Mouse (Mus musculus) MEL (cell line): ENCODE results near the gene Lmnb2.

Source experiments
- CTCF ChIP-seq, 3 experiments: IDR thresholded peaks in 2 of 3; conservative IDR thresholded peaks in 1 of 3; 2 replicates each; pipeline ENCODE4 v1.5.1; 2011 to 2012; ENCODE audit warnings: low read length in 3 of 3, low read depth in 2 of 3, mild to moderate bottlenecking in 2 of 3, improper control_type of control experiment in 1 of 3, inconsistent platforms in 1 of 3, mixed read lengths in 1 of 3, moderate library complexity in 1 of 3; ENCODE audit not compliant: control insufficient read depth in 1 of 3, insufficient read depth in 1 of 3, poor library complexity in 1 of 3, severe bottlenecking in 1 of 3
- ETS1 ChIP-seq: IDR thresholded peaks from 2 replicates; pipeline ENCODE4 v1.6.1; 2012; ENCODE audit warnings: low read depth, mild to moderate bottlenecking, inconsistent platforms, low read length, improper control_type of control experiment, moderate library complexity
- GATA1 ChIP-seq: IDR thresholded peaks from 2 replicates; pipeline ENCODE4 v1.6.1; 2011; ENCODE audit warnings: low read depth, low read length, improper control_type of control experiment
- MEF2A ChIP-seq: IDR thresholded peaks from 2 replicates; pipeline ENCODE4 v1.6.1; 2014; ENCODE audit warnings: low read depth, mild to moderate bottlenecking, inconsistent platforms, low read length, improper control_type of control experiment; ENCODE audit not compliant: poor library complexity, insufficient replicate concordance, severe bottlenecking; ENCODE audit errors: extremely low read depth
- MYC ChIP-seq: IDR thresholded peaks from 2 replicates; pipeline ENCODE4 v1.6.1; 2011; ENCODE audit warnings: low read depth, mild to moderate bottlenecking, low read length, improper control_type of control experiment, moderate library complexity
- POLR2A ChIP-seq, 2 experiments: IDR thresholded peaks; 2 replicates each; pipeline ENCODE4 v1.6.1; 2011 to 2012; ENCODE audit warnings: low read length in 2 of 2, mild to moderate bottlenecking in 2 of 2, control low read depth in 1 of 2, improper control_type of control experiment in 1 of 2, low read depth in 1 of 2, moderate library complexity in 1 of 2; ENCODE audit not compliant: control insufficient read depth in 1 of 2, insufficient read depth in 1 of 2, poor library complexity in 1 of 2

DNA sequence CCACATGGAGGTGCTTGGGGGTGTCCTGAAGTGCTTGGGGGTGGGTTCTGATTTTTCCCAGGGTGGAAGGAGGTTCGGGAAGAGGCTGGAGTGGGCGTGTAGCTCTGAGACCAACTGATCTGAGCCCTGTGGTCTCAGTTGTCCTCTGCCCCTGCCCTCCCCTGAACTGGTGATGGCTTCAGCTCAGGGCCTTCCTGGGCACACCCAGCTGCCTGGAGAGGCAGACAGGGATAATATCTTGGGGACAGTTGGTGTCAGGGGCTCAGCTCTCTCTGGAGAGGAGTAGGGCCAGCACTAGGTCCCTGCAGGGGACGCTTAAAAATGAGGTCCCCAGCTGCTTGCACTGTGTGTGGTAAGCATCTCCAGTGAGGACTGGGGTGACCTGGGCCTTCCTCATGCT, 60.2 kb downstream of the Lmnb2 start:
- TF ChIP-seq MYC (no peak), GATA1 (no peak), POLR2A (IDR thresholded peaks at IDR 0.05; ENCODE audit: control insufficient read depth in 1 of 2, insufficient read depth in 1 of 2, low read depth in 1 of 2, low read length in 2 of 2, poor library complexity in 1 of 2) (no peak), CTCF (IDR thresholded peaks at IDR 0.05 in 2 of 3, conservative IDR thresholded peaks at IDR 0.05 in 1 of 3; ENCODE audit: control insufficient read depth in 1 of 3, insufficient read depth in 1 of 3, low read depth in 2 of 3, low read length in 3 of 3, poor library complexity in 1 of 3, severe bottlenecking in 1 of 3) (no peak), ETS1 (no peak), MEF2A (no peak)
